Mouse (Mus musculus) G1E (cell line): ENCODE measurements at regions not wholly inside any gene's neighbourhood (a gene's known extent, or its start where the extent isn't known, plus 50 kb on each side); places are given as distances from the start of the nearest gene placed in this dataset.

Experiments
- CTCF ChIP-seq: IDR thresholded peaks from 2 replicates; pipeline ENCODE4 v1.5.1; 2012; ENCODE audit warnings: low read depth, low read length, inconsistent platforms, mixed read lengths
- GATA1 ChIP-seq: IDR thresholded peaks from 2 replicates; pipeline ENCODE4 v1.6.1; 2012; ENCODE audit warnings: borderline replicate concordance, low read length, inconsistent platforms, mixed read lengths
- TAL1 ChIP-seq: conservative IDR thresholded peaks from 2 replicates; pipeline ENCODE4 v1.6.1; 2012; ENCODE audit warnings: low read depth, low read length, inconsistent platforms, mixed read lengths

DNA sequence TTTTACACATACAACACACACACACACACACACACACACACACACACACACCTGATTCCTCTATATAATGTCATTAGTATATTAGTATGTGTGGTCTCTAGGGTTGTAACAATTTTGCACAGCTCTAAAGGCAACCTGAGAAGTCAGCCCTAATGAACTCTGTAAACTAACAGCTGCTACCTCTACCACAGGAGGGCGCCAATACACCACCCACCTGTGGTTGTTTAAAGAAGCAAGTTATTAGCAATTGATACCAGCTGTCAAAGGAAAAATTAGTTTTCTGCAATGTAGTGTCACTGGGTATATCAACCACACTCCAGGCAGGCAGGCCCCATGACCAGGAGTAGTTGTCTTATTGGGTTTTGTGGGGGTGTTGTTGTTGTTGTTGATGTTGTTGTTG is 98.8 kb upstream of the A26c2 start:
- TF ChIP-seq CTCF (no peak), GATA1 (no peak), TAL1 (no peak)
